Mouse (Mus musculus): Measurements from ENCODE around the gene Mapkbp1.

Mapkbp1 gene

DNA sequence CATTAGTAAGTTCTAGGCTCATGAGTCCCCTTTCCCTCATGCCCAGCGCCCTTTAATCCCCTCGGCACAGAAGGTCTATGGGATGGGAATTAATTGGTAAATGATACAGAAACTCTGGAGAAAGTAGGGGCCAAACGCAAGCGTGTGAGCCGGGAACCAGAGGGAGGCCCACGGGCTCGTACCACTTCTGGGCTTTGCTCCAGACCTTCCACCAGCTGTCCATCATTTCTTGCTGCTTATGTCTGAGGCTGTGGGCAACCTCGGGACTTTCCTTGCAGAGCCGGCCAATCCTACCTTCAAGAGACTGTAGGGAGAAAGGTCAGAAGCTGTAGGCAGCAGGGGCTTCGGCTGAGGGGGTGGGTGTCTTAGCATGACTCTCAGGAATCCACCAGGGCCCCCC, 83.4 kb downstream of the Mapkbp1 start:
- DNase-seq = no peak

- DNase-seq = no peak
Measured at GRCm38 (mm10) chr2:120058818-120059217, 86.3 kb downstream of the Mapkbp1 start.

DNA sequence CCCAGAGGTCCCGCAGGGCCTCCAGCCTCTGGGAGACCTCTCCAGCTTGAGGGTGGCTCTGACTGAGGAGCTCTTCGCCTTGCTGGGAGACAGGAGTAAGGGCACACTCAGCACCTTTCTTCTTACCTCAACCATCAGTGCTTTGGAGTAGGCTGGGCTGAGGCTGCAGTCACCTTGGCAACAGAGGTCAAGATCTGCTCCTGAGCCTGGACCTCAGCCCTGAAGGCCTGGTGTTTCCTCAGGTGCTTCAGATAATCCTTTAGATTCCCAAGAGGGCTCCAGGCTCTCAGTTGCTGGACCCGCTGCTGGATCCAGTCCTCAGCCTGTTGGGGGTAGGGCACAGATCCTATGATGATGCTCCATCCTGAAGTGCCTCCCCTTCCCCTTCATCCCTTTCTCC, 87.0 kb downstream of the Mapkbp1 start:
- no peak for DNase-seq

- DNase-seq = peak; percentile 48
Measured at GRCm38 (mm10) chr2:120060190-120060589, 87.7 kb downstream of the Mapkbp1 start.

DNA sequence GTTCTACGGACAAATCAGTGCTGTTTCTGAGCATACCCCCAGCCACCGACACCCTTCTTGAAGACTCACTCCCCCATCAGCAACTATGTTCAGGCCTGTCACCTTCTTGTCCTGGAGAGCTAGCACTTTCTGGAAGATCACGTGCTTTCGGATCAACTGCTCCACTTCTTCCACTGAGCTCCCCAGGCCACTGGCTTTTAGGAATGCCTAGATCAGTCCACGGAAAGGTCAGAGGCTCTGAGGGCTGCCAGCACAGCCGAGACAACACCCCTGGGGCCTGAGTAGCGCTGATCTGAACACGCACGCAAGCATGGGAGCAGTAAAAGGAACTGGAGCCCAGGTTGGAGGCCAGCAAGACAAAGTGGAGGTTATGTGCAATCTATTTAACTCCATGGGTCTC, 88.2 kb downstream of the Mapkbp1 start:
- peak; percentile 40 for DNase-seq

DNA sequence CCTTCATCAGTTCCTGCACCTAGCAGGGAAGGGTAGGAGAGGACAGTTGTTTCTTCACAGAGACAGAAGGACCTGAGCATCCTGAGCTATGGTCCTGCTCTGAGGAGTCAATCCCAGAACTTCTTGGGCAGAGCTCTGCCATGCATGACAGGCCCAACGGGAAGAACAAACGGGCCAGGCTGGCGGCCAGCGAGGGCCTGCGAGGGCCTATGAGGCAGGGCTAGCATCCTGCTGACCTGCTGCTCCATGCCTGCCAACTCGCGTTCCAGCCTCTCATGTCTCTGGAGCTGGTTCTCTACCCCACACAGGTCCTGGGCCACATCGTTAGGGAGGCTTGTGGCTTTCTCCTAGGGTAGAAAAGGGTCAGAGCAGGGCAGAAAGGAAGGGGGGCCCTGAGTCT, 89.7 kb downstream of the Mapkbp1 start:
- DNase-seq = no peak

GRCm38 (mm10) chr2:120064639-120065038, 92.1 kb downstream of the Mapkbp1 start:
- no peak for DNase-seq

- DNase-seq = no peak
Measured at GRCm38 (mm10) chr2:120065243-120065642, 92.7 kb downstream of the Mapkbp1 start.

DNA sequence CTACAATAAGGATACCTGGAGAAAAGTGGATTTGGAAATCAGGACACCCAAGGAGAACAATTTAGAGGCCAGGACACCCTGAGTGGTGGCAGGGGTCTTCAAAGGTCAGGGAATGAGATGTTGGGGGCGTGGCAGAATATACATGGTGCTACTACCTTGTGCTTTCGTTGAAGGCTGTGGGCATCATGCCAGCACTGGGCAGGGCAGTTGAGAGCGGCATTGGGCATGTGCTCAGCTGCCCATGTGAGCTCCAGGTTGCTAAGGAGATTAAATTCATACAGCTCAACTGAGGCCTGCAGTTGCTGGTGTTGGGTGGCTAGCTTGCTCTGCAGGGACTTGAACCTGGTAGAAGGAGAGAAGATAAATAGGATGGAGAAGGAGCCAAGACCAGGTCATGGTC, 93.7 kb downstream of the Mapkbp1 start:
- DNase-seq = no peak

DNA sequence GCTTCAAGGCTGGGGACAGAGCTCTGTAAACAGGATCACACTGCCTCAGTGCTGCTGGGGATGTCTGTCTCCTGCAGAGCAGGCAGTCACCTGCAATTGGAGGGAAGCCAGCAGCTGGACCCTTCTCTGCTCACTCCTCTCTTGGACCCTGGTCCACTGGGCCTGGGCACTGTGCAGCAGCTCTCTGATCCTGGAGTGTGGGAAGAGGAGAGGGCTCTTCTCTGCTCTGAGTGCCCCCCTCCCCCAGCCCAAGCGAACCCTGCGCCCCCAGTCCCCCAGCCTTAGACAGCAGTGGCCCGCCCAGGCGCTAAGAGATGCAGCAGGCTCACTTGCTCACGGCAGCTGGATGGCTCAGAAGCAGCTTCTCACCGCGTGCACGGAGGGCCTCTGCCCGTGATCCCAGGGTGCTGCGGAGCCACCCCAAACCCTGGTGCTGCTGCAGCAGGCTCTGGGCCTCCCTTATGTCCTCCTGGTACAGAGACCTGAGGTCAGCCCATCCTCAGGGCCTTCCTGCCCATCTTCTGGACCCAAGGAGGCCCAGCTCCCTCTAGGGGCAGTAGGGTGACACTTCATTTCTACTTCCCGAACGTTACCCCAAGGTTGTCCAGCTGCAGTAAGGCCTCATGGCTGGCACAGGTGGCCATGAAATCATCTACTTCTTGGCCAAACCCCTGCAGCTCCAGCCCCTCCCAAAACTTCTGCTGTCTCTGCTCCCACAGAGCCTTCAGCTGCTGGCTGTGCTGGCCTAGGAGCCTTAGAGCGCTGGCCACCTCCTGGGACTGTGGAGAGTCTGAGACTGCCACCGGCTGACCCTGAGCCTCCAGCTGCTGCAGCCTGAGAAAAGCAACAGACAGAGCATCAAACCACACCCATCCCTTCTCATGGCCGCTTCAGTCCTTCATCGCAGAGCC, 96.3 kb downstream of the Mapkbp1 start:
- peak; percentile 35 for DNase-seq

- no peak for DNase-seq
Measured at GRCm38 (mm10) chr2:120069466-120069990, 97.0 kb downstream of the Mapkbp1 start.

- no peak for DNase-seq
Measured at GRCm38 (mm10) chr2:120074096-120074495, 101.6 kb downstream of the Mapkbp1 start.

GRCm38 (mm10) chr2:120076076-120076705, 103.7 kb downstream of the Mapkbp1 start:
- DNase-seq = peak; percentile 53
